Mouse (Mus musculus) heart, postnatal 4 days (tissue): Measurements from ENCODE around the gene Nhp2. TPM values are rescaled to one million over a fixed set of nuclear protein-coding genes. Genes with fewer than 3 reads are reported as not detected.

Experiments used
- DNase-seq: peaks from one replicate; pipeline ENCODE4 v3.0.0; 2021
- total RNA-seq, 2 experiments: library from RNA; stranded (reverse); gene quantifications; 2 replicates each; pipeline ENCODE4 v1.2.3; 2021

Gene Nhp2
- total RNA-seq, result 10 to 100 TPM; 41.4 to 42.4 TPM

DNA sequence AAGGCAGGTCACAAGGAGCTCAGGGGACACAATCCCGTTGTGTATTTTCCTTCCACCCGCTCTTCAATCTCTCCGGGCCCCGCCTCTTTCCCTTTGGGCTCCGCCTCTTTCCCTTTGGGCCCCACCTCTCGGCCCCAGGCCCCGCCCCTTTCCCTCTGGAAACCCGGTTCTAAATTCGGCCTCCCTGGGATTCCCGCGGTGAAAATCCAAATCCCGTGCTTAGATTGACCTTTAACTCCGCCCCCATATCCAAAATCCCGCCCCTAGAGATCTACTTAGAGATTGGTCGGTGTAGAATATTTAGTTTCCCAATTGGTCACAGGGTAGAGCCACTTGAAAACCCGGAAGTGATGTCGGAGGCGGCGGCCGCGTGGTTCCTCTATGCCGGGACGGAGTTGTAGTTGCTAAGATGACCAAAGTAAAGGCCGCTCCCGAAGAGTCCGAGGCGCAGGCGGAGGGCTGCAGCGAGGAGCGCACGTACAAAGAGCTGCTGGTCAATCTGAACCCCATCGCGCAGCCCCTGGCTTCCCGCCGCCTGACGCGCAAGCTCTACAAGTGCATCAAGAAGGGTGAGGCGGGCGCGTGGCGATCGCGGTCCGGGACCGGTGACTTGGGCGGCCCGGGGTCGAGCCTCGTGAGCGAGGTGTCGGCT lies at the start of gene Nhp2:
Gene Nhp2, plus strand, starts transcription at position 327 of the 652 bp plus-strand sequence.
- peak; percentile 97 for DNase-seq

DNA sequence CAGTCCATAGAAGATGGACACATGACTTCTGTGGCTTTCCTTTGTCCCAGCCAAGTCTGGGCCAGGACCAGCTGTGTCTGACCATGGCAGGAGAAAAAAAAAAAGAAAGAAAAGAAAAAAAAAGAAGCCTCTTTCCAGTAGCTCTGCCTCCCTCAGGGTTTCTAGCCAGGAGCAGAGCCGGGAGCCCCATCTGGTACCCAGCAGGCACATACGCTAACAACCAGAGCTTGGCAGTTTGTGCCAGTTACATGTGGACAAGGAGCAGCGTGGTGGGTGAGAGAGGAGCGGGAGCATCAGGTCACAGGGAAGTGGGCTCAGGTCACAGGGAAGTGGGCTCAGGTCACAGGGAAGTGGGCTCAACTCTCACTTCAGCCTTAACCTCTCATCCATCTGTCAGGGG lies 43.1 kb upstream of the Nhp2 start:
- no peak for DNase-seq

DNA sequence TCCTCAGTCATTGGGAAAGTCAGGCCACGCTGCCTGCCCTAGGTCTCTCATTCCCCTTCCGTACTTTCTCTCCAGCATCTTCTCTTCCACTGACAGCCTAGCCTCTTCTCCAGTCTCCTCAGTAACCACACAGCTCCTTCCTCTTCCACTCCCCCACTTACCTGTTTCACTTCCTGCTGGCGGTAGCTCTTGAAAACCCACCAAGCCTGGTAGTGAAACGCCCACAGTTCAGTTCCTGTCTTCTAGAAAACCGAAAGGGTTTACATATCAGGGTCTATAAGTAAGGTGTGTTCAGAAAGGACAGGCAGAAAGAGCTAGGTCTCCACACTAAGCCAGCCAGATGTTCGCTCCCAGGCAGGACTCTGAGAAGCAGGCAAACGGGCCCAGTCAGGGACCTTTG lies 41.9 kb upstream of the Nhp2 start:
- no peak for DNase-seq

DNA sequence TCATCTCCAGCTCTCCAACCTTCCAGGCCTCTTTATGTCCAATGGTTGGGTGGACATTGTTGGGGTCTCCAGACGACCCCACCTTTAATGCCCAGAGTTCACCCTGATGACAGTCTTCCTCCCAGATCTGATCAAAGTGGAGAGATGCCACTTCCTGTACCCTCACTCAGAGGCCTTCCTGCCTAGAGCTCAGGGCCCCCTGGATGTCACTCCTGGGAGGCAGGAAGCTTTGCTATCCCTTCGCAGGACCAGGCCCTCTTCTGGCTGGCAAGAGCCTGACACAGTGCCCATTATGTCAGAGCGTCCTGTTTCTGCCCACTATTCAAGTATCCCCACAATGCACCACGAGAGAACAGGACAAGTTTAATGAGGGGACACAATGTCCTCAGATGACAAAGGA lies 40.5 kb upstream of the Nhp2 start:
- no peak for DNase-seq

DNA sequence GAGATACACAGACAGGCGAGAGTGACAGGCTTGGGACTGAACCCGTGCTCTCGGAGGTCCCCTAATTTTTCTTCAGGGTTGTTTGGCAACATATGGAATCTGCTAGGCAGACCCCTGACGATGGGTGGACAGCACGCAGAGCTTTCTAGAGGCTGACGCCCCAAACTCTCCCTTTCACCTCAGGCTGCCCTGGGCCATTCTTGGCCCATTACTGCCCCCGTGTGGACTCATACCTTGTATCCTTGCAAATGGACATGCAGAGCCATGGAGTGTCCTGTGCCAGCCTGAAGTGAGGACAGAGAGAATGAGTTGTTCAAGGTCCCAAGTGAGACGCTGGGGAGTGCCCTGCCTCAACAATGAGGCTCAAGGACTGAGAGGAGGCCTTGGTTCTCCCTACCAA lies 36.8 kb upstream of the Nhp2 start:
- DNase-seq, result peak; percentile 80

DNA sequence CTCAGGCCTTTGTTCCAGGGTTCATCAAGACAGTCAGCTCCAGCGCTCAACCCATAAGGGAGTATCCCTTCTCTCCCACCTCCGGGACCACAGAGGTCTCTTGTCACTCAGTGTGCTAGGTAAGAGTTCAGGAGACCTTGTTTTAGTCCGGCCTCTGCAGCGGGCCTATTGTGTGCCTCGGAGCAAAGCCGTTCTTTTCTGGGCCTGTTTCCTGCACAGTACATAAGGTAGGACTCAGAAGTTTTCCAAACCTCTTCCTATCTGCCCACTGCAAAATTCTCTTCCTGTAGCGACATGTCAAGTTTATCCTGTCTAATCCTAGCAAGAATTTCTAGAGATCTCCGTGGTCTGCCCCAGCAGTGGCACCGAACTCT lies 35.5 kb upstream of the Nhp2 start:
- DNase-seq, result no peak

DNA sequence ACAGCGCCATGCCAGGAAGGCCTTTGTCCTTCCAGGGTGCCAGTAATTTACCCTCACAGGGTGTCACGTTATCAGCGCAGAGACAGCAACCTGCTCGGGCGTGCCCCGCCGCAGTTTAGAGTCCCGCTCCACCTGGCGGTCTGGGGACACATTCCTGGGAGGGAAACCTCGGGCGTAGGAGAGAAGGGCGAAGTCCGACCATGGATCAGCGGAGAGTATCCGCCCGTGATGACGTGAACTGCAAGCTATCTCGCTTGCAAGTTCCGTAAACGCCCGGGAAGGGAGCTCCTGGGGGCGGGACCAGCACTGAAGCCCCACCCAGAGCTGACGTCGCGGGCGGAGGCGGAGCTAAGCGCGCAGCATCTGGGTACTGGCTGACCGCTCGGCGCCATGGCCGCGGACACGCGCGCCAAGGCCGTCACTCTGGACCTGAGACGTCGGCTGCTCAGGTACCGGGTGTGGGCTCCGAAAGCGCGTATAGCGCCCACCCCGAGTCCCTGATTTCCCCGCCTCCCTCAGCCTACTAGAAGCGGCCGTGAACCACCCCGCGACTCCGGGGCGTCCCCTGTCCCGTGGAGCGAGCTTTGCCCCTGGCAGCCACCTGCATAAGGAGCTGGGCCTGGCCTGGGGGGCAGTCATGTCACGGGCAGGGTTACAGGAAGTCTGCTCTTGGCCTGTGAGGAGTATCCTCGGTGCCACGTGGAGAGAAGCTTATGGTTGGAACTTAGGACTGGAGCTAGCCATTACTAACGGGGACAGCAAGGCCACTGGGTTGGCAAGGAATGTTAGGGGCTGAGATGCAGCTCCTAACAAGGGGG lies 34.9 kb upstream of the Nhp2 start, which contains the start of gene Phykpl:
Gene Phykpl, plus strand, starts transcription at position 327 of the 818 bp plus-strand sequence.
- peak; percentile 99 for DNase-seq

DNA sequence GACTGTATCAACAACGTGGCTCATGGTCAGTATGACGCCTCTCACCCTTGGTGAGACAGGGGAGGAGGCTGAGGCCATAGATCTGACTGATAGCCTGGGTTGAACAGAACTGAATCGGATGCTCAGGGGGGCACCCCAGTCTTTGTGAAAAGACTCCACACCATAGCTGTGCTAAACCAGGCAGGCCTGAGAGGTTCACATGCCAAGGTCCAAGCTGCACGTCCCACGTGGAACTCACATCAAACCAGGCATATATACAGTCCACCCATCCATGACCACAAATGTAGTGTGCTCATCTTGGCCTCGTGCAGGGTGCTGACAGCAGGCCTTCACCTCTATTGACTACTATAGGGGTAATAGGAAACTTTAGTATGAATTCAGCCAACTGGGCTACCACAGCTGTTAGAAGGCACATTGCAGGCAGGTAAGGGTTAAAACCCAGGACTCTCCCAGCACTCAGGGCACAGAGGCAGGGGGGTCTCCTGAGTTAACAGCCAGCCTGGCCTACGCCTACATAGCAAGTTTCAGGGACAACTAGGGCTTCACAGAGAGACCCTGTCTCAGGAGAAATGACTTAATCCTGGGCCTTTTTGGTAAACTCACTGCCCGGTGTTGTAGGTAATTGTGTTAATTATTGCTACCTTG lies 33.8 kb upstream of the Nhp2 start:
- DNase-seq, result no peak

DNA sequence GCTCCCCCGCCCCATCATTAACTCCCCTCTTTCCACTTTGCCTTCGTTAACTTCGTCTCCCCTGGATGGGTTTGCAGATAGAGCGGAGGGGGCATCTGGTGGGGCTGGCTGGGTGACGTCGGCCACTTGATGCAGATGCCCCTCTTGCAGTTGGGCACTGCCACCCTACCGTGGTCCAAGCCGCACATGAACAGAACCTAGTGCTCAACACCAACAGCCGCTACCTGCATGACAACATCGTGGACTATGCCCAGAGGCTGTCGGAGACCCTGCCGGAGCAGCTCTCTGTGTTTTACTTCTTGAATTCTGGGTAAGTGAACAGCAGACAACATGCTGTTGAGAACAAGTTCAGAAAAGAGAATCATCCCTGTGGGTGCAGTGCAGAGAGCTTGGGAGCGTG lies 33.1 kb upstream of the Nhp2 start:
- DNase-seq, result no peak

DNA sequence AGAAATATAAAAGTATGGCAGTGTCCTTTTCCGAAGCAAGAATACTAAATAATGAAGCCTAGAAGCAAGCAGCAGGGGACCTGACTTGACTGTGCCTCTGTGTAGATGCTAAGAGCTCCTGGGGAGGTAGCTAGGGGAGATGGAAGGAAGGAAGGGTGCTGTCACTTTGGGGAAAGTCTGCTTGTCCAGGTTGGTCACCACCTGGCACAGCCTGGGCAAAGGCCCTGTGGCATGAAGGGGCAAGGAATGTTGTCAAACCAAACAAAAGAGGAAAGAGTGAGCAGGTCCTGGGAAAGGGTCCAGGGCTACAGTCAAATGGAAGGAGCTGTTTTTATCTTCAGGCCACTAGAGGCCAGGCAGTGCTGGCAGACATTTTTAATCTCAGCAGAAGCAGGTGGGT lies 32.5 kb upstream of the Nhp2 start:
- no peak for DNase-seq

DNA sequence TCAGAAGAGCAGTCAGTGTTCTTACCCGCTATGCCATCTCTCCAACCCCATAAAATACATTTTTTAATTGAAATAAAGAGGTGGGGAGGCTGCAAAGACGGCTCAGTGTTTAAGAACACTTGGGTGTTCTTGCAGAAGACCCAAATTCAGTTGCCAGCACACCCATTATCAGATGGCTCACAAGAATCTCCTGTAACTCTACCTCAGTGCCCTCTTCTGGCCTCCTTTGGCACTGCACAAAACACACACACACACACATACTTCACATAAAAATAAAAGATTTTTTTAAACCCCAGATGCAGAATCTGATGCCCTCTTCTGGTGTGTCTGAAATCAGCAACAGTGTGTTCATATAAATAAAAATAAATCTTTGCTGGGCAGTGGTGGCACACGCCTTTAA lies 30.7 kb upstream of the Nhp2 start:
- DNase-seq, result no peak

DNA sequence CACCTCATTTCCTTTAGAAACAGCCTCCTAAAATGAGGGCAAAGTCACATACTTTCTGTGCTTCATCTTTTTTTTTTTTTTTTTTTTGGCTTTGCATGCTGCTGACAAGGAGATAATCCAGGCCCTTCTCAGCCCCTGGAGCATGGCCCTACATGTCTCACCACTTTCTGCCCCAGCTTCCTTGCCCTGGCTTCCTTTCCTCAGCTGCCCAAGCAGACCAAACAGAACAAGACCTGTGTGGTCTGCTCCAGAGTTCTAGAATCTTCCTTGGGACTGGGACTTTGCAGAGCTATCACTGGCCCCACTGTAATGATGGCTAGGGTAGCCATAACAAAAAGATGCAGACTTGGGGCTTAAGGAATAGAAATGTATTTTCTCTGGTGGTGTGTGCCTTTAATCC lies 29.5 kb upstream of the Nhp2 start:
- no peak for DNase-seq

DNA sequence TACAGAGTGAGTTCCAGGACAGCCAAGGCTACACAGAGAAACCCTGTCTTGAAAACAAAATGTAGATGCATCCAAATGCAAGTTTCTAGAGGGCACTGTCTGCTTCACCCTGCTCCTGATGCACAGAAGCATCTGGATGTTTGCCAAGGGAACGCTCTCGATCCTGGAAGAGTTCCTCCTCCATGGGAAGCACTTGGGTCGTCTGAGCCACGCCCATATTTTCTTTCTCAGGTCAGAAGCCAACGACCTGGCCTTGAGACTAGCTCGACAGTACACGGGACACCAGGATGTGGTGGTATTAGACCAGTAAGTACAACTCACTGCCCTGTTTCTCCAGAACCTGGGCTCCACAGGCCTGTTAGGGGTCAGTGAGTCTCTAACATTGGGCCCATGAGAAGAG lies 28.4 kb upstream of the Nhp2 start:
- no peak for DNase-seq

DNA sequence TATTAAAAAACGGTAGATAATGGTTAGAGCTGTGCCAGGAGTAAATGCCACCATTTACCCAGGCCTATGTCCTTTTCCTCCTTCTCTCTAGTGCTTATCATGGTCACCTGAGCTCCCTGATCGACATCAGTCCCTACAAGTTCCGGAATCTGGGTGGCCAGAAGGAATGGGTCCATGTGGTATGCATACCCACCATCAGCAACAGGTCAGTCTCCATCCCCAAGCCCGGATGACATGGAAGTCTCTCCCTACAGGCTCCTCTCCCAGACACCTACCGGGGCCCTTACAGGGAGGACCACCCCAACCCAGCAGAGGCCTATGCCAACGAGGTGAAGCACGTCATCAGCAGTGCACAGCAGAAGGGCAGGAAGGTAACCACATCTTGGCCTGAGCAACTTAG lies 27.6 kb upstream of the Nhp2 start:
- DNase-seq, result no peak

DNA sequence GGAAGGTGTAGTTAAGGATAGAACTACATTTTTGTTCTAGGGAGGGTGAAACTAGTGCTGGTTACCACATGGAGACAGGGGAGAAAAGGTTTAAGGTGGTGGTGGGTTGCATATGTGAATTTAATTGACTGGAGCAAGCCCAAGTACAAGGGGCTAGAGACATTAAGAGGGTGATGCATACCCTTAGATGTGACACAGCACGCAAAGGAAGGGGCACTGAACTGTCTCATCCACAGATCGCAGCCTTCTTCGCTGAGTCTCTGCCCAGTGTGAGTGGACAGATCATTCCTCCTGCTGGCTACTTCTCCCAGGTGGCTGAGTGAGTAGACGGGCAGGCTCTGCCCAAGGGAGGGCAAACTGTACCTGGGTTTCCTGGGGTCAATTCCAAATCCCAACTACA lies 26.2 kb upstream of the Nhp2 start:
- DNase-seq, result no peak

DNA sequence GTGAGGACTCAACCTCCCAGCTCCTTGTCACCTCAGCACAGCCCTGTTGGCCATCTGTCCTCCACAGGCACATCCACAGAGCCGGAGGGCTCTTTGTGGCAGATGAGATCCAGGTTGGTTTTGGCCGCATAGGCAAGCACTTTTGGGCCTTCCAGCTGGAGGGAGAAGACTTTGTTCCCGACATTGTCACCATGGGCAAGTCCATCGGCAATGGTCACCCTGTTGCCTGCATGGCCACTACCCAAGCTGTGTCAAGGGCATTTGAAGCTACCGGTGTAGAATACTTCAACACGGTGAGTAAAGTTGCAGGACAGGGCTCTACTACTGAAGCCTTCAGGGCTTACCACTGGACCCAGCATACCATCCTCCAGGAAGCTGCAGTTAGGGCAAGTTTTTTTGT lies 25.7 kb upstream of the Nhp2 start:
- no peak for DNase-seq

DNA sequence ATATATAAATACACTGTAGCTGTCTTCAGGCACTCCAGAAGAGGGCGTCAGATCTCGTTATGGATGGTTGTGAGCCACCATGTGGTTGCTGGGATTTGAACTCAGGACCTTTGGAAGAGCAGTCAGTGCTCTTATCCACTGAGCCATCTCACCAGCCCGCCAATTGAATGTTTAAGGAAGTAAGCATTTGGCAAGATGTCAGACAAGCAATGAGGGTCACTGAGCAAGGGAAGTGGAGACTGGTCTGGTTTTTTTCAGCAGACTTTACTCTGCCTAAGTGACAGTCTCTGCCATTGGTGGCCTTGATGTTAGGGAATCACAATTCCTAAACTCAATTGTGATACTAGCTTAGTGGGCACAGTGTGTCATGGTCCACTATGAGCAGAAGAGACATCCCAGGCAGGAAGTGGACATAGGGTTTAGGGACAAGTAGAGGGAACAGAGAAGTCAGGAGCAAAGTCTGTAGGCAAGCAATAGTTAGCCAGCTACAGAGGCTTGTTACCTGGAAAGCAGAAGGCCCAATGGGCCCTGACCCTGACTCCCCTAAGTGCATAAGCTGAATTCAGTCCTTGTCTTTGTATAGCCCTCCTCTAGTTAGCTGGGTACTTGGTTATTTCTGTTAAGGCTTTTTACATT lies 24.7 kb upstream of the Nhp2 start:
- no peak for DNase-seq

DNA sequence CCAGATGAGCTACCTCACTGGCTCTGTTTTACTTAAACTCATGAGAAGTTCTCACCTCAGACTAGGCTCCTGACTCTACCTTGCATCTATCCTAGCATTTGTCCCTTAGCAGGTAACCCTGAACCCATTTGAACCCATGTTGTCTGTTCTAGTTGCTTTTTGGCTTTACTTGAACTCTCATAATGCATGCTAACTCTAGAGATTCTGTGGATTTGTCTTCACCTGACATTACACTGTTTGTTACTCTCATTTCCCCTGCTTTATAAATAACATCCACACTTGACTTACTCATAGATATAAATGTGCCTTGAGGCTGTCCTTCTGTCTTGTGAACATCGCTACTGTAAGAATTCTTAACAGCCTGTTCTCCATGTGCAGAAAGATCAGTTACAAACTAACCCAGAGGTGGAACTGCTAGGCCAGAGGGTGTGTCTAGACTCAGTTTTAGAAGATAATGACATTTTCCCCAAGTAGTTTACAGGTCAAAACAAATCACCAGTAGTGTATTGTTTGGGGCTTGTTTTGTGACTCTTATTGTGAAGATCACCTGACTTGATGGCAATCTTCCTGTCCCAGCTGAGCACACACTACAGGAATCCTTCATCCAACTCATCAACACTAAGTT lies 24.0 kb upstream of the Nhp2 start:
- no peak for DNase-seq

DNA sequence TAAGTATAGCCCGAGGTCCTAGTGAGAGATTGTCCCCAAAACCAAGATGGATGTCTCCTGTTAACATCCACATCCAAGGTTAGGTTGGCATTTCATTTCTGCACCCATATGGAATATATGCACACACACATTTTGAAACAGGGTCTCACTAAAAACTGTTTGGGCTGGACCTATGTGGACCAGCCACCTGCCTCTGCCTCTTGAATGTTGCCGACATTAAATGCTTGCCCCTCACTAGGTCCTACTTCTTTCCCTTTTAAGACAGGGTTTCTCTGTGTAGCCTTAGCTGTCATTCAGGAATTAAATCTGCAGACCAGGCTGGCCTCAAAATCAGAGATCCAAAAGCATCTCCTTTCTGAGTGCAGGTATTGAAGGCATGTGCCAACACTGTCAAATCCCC lies 22.0 kb upstream of the Nhp2 start:
- DNase-seq, result no peak

DNA sequence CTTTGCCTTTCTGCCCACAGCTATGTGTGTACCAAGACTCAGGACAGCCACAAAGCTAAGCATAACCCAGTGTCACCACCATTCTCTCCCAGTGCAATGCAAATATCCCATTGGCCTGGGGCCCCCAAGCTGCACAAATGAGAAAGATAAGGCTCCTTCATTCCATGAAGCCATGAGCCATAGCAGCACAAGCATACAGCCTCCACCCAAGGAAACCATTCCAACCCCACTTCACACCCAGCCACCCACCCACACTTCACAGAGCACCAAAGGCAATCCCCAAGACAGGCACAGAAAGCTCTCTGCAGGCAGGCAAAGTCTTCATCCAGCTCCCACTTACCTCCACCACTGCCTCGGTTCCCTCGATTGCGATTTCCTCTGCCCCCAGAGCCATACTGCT lies 17.3 kb upstream of the Nhp2 start:
- DNase-seq, result no peak

DNA sequence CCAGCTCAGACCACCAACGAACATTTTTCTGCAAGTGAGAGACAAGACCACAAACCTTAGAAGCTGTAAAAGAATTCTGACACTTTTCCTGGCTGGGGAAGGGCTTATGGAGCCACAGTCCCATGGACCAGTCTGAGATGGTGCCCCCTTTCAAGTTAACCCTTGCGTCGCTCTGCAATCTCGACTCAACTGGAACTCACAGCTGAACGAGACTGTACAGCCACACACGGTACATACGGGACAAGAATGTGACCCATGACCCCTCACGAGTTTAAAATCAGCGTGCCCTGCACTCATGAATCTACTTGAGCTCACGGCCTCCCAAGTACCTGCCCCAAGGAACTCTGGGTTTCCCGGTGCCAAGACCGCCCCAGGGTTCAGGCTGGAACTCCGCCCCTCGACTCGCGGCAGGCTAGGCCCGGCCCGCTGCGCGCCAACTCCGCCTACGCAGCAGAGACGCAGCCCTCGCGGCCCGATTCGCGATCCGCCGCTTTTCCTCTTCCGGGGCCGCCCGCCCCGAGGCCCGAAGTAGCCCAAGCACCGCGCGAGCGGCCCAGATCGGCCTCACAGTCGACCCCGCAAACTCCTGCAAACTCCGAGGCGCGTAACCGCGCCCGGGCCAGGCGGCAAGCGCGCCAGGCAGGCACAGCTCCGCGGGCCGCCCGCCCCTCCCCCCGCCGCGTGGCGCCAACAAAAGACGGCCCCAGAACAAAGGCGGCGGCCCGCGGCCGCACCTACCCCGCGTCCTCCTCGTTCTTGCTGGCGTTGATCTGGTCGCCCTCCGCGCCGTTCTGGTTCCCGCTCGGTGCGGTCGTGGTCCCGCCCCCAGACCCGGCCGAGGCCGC lies 13.7 kb upstream of the Nhp2 start:
- DNase-seq, result peak; percentile 92
